Mouse (Mus musculus) brain, adult 2 months (tissue): Measurements from ENCODE around the gene Pcyt1a.

ENCODE experiments used
- DNase-seq: peaks from one replicate; pipeline ENCODE4 v3.0.0; 2011; ENCODE audit warnings: low read depth, low spot score

Gene Pcyt1a

DNA sequence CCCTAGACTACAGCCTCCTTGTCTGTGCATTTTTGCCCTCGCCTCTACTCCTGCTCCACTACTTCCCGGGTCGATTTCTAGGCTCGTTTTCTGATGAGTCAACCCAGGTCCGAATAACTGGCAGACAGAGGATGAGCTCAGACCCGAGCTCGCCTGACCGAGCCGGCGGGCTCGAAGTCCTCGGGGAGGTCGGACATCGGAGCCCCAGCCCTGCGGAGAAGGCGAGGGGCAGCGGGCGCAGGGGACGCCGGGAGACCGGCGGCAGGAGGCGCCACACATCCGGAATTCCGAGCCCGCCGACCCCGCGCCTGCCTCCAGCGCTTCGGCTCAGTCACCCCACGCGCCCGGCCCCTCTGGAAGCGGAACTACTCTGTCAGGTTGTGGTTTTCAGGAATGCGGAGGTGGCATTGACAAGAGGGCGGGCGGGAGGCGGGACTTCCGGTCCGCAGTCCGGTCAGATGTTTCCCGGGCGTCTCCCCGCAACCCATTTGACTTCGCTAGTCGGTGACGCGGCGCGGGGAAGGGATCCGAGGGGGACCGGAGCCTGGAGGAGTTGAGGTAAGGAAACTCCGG, at the start of gene Pcyt1a:
Pcyt1a (plus strand) TSS at position 448 of the 573 bp plus-strand sequence.
- peak; percentile 98 for DNase-seq

DNA sequence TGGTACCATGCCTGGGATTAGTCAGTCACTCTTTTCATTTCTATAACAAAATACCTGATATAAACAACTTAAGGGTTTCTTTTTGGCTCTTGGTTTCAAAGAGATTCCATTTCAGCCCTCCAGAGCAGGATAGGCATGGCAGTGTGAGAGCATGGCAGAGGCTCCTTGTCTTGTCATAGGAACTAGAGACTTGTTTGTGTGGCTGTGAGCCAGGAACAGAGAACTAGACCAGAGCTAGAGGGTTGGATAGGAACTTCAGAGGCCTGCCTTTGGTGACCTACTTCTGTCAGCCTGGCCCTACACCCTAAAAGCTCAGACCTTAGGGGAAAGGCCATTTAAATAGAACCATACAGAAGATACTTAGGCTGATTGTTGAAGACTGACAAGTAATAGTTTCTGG, 47.8 kb upstream of the Pcyt1a start:
- DNase-seq = peak; percentile 3

GRCm38 (mm10) chr16:32384885-32385284, 45.8 kb upstream of the Pcyt1a start:
- no peak for DNase-seq

GRCm38 (mm10) chr16:32386826-32387225, 43.9 kb upstream of the Pcyt1a start:
- DNase-seq = no peak

DNA sequence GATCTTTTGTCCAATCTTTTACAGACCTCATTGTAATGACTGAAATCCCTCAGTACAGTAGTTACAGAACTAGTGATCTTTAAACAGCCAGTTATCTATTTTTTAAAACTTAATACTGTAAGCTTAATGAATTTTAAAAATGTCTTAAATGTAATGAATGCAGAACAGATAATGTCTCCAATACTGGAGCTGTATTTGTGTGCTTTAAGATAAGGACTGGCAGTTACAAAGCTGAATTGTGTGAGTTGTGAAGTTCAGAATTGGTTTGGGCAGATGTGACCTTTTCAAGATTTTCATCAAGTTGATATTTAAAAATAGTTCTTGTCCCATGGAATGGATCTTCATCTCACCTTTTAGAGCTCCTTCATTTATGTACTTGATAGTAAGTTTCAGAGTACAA, 41.7 kb upstream of the Pcyt1a start:
- no peak for DNase-seq

- no peak for DNase-seq
Observed at GRCm38 (mm10) chr16:32389841-32390240, 40.9 kb upstream of the Pcyt1a start.

DNA sequence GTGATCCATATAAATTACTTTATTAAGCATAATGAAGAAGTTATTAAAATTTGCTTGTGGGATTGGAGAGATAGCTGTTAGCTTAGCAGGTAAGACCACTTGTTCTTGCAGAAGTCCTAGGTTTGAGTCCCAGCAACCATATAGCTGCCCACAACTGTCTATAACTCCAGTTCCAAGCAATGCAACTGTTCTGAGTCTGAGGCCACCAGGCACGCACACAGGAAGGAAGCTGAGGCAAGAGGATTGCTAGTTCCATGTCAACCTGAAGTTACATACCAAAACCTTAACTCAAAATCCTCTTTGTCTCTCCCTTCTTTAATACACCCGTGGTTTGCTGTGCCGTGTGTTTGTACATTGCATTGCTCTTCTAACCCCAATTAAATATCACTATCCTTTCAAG, 39.8 kb upstream of the Pcyt1a start:
- DNase-seq = no peak

- no peak for DNase-seq
Observed at GRCm38 (mm10) chr16:32395679-32396540, 34.8 kb upstream of the Pcyt1a start.

GRCm38 (mm10) chr16:32396541-32396835, 34.2 kb upstream of the Pcyt1a start:
- no peak for DNase-seq

DNA sequence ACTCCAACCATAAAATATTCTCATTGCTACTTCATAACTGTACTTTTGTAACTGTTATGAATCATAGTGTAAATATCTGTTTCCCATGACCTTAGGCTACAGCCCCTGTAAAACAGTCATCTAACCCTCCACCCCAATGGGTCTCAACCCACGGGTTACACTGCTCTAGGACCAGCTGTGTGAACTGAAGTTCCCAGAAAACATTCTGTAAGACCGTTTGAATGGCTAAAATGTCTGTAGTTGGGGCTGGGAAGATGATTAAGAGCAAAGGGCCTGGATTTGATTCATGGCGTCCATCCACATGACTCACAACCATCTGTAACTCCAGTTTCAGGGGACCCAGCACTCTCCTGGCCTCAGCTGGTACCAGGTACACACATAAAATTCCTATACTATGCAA, 32.5 kb upstream of the Pcyt1a start:
- no peak for DNase-seq

- peak; percentile 42 for DNase-seq
Observed at GRCm38 (mm10) chr16:32400267-32400666, 30.5 kb upstream of the Pcyt1a start, which contains the start of gene Tm4sf19. TSS of gene Tm4sf19 (plus strand) at chr16:32400506.

DNA sequence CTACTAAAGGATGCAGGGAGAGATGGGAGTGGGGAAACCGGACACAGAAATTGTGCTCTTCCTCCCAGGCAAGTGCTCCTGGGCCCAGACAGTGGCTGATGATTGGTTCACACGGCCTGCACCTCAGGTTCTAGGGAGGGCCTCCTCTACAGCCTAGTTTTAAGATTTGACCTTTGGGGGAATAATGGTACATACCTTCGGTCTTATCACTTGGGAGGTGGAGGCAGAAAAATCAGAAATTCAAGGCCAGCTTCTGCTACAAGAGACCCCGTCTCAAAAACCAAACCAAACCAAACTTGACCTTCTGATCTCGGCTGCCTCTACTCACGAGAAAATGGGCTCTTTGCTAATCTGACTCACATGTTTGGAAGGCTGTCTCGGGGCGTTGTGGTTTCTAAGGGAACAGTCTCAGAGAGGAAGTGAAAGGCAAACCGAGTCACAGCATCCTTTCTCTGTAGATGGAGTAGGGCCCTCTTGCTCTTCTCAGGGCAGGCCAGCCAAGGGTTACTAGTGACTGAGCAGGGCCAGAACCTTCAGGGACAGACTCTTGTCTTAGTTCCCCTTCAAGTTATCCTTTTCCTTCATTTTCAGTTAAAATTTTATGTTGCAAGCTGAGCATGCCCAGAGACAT, 29.3 kb upstream of the Pcyt1a start:
- no peak for DNase-seq

DNA sequence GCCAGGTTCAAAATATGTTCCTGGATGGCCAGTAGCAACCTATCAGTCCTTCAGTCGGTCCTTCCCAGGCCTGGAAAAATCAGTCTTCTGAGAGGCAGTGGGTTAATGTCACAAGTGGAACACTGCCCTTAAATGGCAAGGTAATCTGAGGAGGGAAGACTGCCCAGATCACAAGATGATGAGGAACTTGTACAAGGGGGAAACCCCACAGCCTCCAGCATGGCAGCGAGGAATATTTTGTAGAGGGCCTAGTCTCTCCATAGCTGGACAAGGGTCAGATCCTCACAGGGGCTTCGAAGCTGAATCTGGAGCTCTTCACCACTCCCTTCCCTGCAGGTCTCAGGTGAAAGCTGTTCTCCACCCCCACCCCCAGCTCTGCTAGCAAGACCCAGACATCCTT, 27.9 kb upstream of the Pcyt1a start:
- DNase-seq = no peak

DNA sequence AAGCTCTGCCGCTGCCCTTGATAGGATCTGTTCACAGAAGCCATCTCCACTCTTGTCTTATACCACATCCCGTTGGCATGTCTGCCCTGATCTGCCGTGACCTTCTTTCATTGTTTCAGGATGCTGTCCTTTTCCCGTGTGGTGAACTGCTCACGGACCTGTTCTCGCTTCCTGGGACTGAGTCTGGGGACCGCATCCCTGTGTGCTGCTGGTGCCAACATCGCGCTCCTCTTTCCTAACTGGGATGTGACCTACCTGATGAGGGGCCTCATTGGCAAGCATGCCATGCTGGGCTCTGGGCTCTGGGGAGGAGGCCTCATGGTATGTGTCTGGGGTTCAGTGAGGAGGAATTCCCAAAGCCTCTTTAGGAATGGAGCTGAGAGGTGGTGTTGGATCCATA, 25.0 kb upstream of the Pcyt1a start:
- DNase-seq = no peak

DNA sequence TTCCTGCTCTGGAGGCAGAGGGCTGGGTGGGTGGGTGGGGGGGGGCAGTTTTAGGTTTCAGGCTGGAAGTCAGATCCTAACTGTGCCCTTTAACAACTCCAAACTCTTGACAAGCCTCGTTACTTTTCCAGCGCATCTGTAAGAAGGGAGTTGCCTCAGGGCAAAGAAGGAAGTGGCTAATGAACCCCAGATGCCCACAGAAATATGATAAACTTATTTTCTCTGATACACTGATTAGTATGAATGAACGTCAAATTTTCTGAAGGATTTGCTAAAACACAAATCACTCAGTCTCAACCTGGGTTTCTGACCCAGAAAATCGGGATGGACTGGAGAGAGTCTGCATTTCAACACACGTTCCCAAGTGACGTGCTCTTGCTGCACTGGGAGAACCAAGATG, 24.1 kb upstream of the Pcyt1a start:
- no peak for DNase-seq

DNA sequence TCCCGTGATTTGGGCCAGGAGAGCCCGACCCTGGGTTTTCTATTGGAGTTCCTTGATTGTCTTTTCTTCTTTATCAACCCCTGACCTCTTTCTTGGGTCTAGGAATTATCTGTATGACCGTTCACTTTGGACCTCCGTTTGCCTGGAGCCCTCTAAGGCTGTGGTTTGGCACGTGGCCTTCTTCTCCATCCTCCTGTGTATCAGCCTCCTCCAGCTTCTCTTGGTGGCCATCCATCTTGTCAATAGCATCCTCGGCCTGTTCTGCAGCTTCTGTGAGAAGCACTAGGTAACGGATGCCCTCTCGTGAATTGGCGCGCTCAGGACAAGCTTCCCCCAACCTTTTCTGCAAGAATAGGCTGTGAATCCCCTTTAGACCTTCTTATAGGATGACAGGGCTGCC, 23.0 kb upstream of the Pcyt1a start:
- no peak for DNase-seq

DNA sequence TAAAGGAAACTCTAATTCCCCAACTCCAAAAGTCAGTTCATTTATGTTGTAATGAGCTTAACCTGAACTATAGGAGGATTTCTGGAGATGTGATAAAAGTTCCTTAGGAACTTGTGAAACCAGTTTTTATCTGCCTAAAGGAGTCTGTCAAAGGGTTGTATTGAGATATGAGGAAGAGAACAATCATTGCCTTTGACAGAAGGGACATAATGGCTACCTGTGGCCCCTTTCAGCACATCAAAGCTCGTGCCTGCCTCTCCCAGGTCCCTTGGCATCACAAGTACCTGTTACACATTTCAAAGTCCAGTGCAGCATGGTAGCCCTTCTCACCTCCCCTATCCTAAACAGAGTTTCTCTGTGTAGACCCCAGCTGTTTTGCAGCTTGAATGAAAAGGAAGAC, 13.3 kb upstream of the Pcyt1a start:
- no peak for DNase-seq

DNA sequence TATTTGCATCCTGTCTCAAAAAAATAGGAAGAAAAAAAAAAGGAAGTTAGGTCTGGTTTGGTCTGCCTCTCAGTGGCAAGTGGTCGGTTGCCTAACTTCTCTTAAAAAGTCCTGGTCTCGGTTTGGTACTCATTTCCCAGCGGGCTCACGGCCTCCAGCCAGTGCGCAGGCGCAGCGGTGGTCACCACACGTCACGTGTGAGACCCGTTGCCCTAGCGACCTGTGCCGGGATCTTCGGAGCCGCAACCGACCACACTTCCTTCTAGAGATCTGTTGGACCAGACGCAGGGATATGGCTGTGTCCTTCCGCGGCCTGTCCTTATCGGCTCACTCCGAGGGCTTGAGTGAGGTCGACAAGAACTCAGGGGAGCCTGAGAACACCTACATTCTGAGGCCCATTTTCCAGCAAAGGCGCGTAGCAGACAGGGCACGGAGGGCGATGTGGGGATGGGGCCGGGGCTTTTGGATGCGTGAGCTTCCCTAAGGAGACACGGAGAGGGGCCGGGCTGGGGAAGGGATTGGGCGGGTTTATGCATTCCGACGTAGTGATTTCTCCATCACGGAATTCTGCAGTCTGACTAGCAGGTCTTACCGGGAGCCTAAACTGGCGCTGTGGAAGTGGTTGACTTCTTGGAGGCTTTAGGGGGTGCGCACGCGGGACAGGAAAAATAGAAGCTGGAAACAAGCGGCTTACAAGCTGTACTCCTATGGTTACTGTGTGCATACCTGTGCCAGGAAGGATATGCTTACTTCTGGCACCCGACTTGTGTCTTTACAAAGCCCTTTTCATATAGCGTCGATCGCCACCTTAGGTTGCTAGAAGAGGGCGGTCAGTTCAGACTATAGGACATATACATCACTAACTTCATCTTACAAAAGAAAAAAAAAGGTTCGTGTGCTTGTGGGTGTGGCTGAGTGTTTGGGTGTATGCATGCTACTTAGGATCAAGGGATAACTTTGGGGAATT, 10.9 kb upstream of the Pcyt1a start, which contains the start of gene Tctex1d2:
Tctex1d2 (plus strand) TSS at position 186 of the 967 bp plus-strand sequence.
- peak; percentile 98 for DNase-seq

DNA sequence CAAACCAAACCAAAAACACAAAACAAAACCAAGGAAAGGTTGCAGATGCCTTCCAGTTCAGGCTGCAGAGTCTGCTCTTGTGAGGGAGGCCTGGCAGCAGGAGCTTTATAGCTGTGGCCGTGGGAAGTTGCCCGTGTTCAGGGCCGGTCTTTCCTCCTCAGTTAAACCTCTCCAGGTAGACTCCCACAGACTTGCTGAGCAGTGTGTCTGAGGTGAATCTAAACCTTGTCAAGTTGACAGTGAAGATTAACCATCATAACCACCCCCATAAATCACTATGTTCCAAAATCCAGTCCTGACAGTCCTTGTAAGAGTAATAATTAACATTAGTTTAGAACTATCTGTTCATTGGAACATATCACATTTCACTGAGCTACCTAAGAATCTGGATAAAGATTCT, 3.2 kb upstream of the Pcyt1a start:
- no peak for DNase-seq

GRCm38 (mm10) chr16:32431047-32431591, 398 bp downstream of the Pcyt1a start:
- peak; percentile 20 for DNase-seq

GRCm38 (mm10) chr16:32431926-32432325, 1.2 kb downstream of the Pcyt1a start:
- DNase-seq = no peak
